20 mouse cellular contexts compared by ENCODE assay signal in genomic region chr13:109624772-109625349, GRCm38 (mm10).
DNase-seq lines count a peak whose midpoint lies in the region; ATAC-seq and TF ChIP-seq lines count a peak whose summit lies in the region.
"Had no signal": no experiment of that assay in that cellular context is flagged by ENCODE, and none has a peak within 500 bp of the region (broad histone marks: within the 10 kb centered on the region; RNA-seq: fewer than 3 reads in every experiment).

No protein-coding gene starts in this region.

- no peak overlapping the region for H3K9ac ChIP-seq in heart, embryonic 11.5 days (ENCODE audit: low read depth, low read length)
- H3K9ac ChIP-seq in heart, embryonic 15.5 days = no peak overlapping the region
- H3K9ac ChIP-seq: embryonic facial prominence, embryonic 13.5 days; forebrain, embryonic 12.5 days; hindbrain, embryonic 14.5 days; intestine, embryonic 15.5 days had no signal

- WGBS in heart, embryonic 11.5 days (ENCODE audit: insufficient replicate concordance) = 55% methylated on average over 11 of the region's 11 CpGs
- WGBS in heart, embryonic 15.5 days = 50% methylated on average over 11 of the region's 11 CpGs

- H3K27ac ChIP-seq in heart, embryonic 11.5 days (ENCODE audit: low read depth, low read length) = peak overlapping the region; percentile 74
- H3K27ac ChIP-seq in heart, embryonic 15.5 days = peak overlapping the region; percentile 61
- H3K27ac ChIP-seq in testis, adult 2 months (ENCODE audit: control insufficient read depth, insufficient read depth, low read depth, low read length) = no peak overlapping the region
- H3K27ac ChIP-seq: embryonic facial prominence, embryonic 13.5 days; forebrain, embryonic 12.5 days; hindbrain, embryonic 10.5 days; hindbrain, embryonic 14.5 days; intestine, embryonic 15.5 days had no signal

- no peak for TF ChIP-seq CTCF in testis, adult 2 months (IDR thresholded peaks at IDR 0.05; ENCODE audit: control insufficient read depth, insufficient read depth, insufficient replicate concordance, low read depth, low read length)

- no peak overlapping the region for H3K4me3 ChIP-seq in heart, embryonic 11.5 days (ENCODE audit: low read depth, low read length)
- no peak overlapping the region for H3K4me3 ChIP-seq in heart, embryonic 15.5 days
- H3K4me3 ChIP-seq in testis, adult 2 months (ENCODE audit: control insufficient read depth, low read depth, low read length) = peak overlapping the region; percentile 27; the same call in 1 of the 2 replicates
- H3K4me3 ChIP-seq: embryonic facial prominence, embryonic 13.5 days; forebrain, embryonic 12.5 days; hindbrain, embryonic 10.5 days; intestine, embryonic 15.5 days had no signal

- H3K9me3 ChIP-seq in heart, embryonic 11.5 days (replicated peaks; ENCODE audit: control insufficient read depth, low read length) = no peaks in the 10 kb centered on the region
- H3K9me3 ChIP-seq in heart, embryonic 15.5 days (replicated peaks) = no peaks in the 10 kb centered on the region
- H3K9me3 ChIP-seq: embryonic facial prominence, embryonic 13.5 days; forebrain, embryonic 12.5 days; hindbrain, embryonic 10.5 days; intestine, embryonic 15.5 days had no signal

- no peak for DNase-seq in heart, adult 11 months
- DNase-seq in heart, postnatal 36 days = no peak
- no peak for DNase-seq in testis, postnatal 10 days (ENCODE audit: low spot score)
- DNase-seq: adrenal gland, adult 2 months; adrenal gland, postnatal 25 days; cerebellum, adult 18-20 months; cerebellum, adult 9-11 months; cerebellum, postnatal 36 days; gastrocnemius, postnatal 14 days; kidney, adult 18-20 months had no signal

- H3K36me3 ChIP-seq in heart, embryonic 11.5 days (ENCODE audit: control insufficient read depth, insufficient read depth, low read length) = no peaks in the 10 kb centered on the region
- no peaks in the 10 kb centered on the region for H3K36me3 ChIP-seq in heart, embryonic 15.5 days
- H3K36me3 ChIP-seq in testis, adult 2 months (ENCODE audit: control insufficient read depth, insufficient read depth, low read length) = no peaks in the 10 kb centered on the region
- H3K36me3 ChIP-seq: embryonic facial prominence, embryonic 13.5 days; forebrain, embryonic 12.5 days; hindbrain, embryonic 10.5 days; intestine, embryonic 15.5 days had no signal

- no peak for ATAC-seq in heart, embryonic 11.5 days (replicated peaks; ENCODE audit: insufficient number of reproducible peaks, low FRiP score, low TSS enrichment)
- ATAC-seq in heart, embryonic 15.5 days (replicated peaks; ENCODE audit: insufficient number of reproducible peaks, insufficient read depth, low FRiP score, low read depth) = no peak; the same call in 1 of the 2 replicates
- ATAC-seq: forebrain, embryonic 16.5 days; intestine, embryonic 15.5 days had no signal

- peak overlapping the region; percentile 12; the same call in 1 of the 2 replicates for H3K4me2 ChIP-seq in heart, embryonic 11.5 days
- peak overlapping the region; percentile 18 for H3K4me2 ChIP-seq in heart, embryonic 15.5 days
- H3K4me2 ChIP-seq: embryonic facial prominence, embryonic 13.5 days; forebrain, embryonic 12.5 days; hindbrain, embryonic 14.5 days; intestine, embryonic 15.5 days had no signal

- peaks cover 8% of the 10 kb centered on the region for H3K4me1 ChIP-seq in heart, embryonic 11.5 days (ENCODE audit: control insufficient read depth, insufficient read depth, low read length)
- H3K4me1 ChIP-seq in heart, embryonic 15.5 days (replicated peaks) = peaks cover 19% of the 10 kb centered on the region
- H3K4me1 ChIP-seq in testis, adult 2 months (ENCODE audit: control insufficient read depth, insufficient read depth, low read length) = no peaks in the 10 kb centered on the region
- H3K4me1 ChIP-seq: forebrain, embryonic 12.5 days; intestine, embryonic 15.5 days had no signal

- H3K27me3 ChIP-seq in heart, embryonic 11.5 days (ENCODE audit: control insufficient read depth, insufficient read depth, low read length) = no peaks in the 10 kb centered on the region
- no peaks in the 10 kb centered on the region for H3K27me3 ChIP-seq in heart, embryonic 15.5 days
- no peaks in the 10 kb centered on the region for H3K27me3 ChIP-seq in testis, adult 2 months (ENCODE audit: control insufficient read depth, insufficient read depth, low read length)
- H3K27me3 ChIP-seq: CH12.LX; forebrain, embryonic 12.5 days; intestine, embryonic 15.5 days had no signal

- TF ChIP-seq POLR2A in testis, adult 2 months (IDR thresholded peaks at IDR 0.05; ENCODE audit: control insufficient read depth, low read depth, low read length) = no peak

- intact Hi-C loops in heart, postnatal 36 days (cut with DNase I) = loop anchor here (5.0 kb wide), 1 partner anchor 62 kb away; no protein-coding TSS in a partner anchor
